ENCODE assay signal across 19 mouse cellular contexts in the genomic region with DNA sequence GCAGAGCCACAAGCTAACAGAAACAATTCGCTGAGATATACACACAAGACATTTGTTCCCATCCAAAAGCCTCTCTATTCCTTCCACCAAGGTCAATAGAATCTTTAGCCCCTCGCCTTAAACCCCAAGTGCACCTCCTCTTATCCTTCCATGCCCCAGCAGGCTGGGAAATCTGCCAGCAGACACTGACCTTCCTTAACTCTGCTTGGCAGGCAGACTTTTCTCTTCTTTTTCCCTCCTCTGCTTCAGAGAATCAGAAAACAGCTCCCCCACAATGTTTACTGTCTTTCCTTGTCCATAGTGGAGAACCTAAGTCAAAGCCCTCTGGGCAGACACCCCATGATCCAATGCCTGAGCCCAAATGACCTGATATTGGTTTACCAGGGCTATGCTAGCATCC. TPM values are rescaled to one million over a fixed set of nuclear protein-coding genes. Genes with fewer than 3 reads are reported as not detected.
DNase-seq lines count a peak whose midpoint lies in the region; ATAC-seq and TF ChIP-seq lines count a peak whose summit lies in the region.
"Had no signal": no experiment of that assay in that cellular context is flagged by ENCODE, and none has a peak within 500 bp of the region (broad histone marks: within the 10 kb centered on the region; RNA-seq: fewer than 3 reads in every experiment).

No protein-coding gene starts in this region.

- no peak overlapping the region for H3K4me3 ChIP-seq in kidney, adult 2 months (ENCODE audit: insufficient read depth, low read depth, low read length)
- no peak overlapping the region for H3K4me3 ChIP-seq in kidney, embryonic 14.5 days (ENCODE audit: low read length)
- H3K4me3 ChIP-seq in lung, embryonic 14.5 days (ENCODE audit: low read depth, low read length): no peak overlapping the region
- H3K4me3 ChIP-seq: embryonic facial prominence, embryonic 15.5 days; erythroblast, embryonic 14.5 days; forebrain, embryonic 10.5 days; gastrocnemius, adult 2 months; heart, embryonic 12.5 days; hindbrain, embryonic 10.5 days; hindbrain, embryonic 15.5 days had no signal

- H3K36me3 ChIP-seq in kidney, adult 2 months (ENCODE audit: control insufficient read depth, insufficient read depth, low read length): no peaks in the 10 kb centered on the region
- no peaks in the 10 kb centered on the region for H3K36me3 ChIP-seq in kidney, embryonic 14.5 days (ENCODE audit: control insufficient read depth, insufficient read depth, low read length)
- no peaks in the 10 kb centered on the region for H3K36me3 ChIP-seq in lung, embryonic 14.5 days (ENCODE audit: insufficient read depth)
- H3K36me3 ChIP-seq: embryonic facial prominence, embryonic 15.5 days; forebrain, embryonic 10.5 days; heart, embryonic 12.5 days; hindbrain, embryonic 10.5 days; hindbrain, embryonic 15.5 days had no signal

- WGBS in kidney, adult 2 months: 75% methylated on average over 2 of the region's 2 CpGs
- 66% methylated on average over 2 of the region's 2 CpGs for WGBS in kidney, embryonic 14.5 days
- WGBS in lung, embryonic 14.5 days: 45% methylated on average over 2 of the region's 2 CpGs

- no peak for ATAC-seq in kidney, embryonic 14.5 days (ENCODE audit: low FRiP score, low TSS enrichment)
- ATAC-seq in lung, embryonic 14.5 days (ENCODE audit: insufficient read depth): no peak
- ATAC-seq in megakaryocyte progenitor cell, adult 5-6 weeks (replicated peaks; ENCODE audit: poor library complexity): no peak
- ATAC-seq: forebrain, embryonic 14.5 days had no signal

- no peak overlapping the region for H3K9ac ChIP-seq in kidney, embryonic 14.5 days (ENCODE audit: low read depth, low read length)
- no peak overlapping the region for H3K9ac ChIP-seq in lung, embryonic 14.5 days
- H3K9ac ChIP-seq: embryonic facial prominence, embryonic 15.5 days; heart, embryonic 12.5 days; hindbrain, embryonic 15.5 days had no signal

- H3K27ac ChIP-seq in kidney, adult 2 months (ENCODE audit: insufficient read depth, low read depth, low read length): no peak overlapping the region
- no peak overlapping the region for H3K27ac ChIP-seq in kidney, embryonic 14.5 days (ENCODE audit: low read depth, low read length)
- H3K27ac ChIP-seq in lung, embryonic 14.5 days (ENCODE audit: low read depth): no peak overlapping the region
- H3K27ac ChIP-seq: embryonic facial prominence, embryonic 15.5 days; forebrain, embryonic 10.5 days; gastrocnemius, adult 2 months; hindbrain, embryonic 10.5 days; hindbrain, embryonic 15.5 days had no signal

- H3K4me1 ChIP-seq in kidney, adult 2 months (ENCODE audit: control insufficient read depth, insufficient read depth, low read length): no peaks in the 10 kb centered on the region
- H3K4me1 ChIP-seq in kidney, embryonic 14.5 days (ENCODE audit: control insufficient read depth, insufficient read depth, low read length): no peaks in the 10 kb centered on the region
- H3K4me1 ChIP-seq in lung, embryonic 14.5 days (ENCODE audit: insufficient read depth): no peaks in the 10 kb centered on the region
- H3K4me1 ChIP-seq: embryonic facial prominence, embryonic 15.5 days; forebrain, embryonic 10.5 days; heart, embryonic 12.5 days; hindbrain, embryonic 10.5 days; hindbrain, embryonic 15.5 days had no signal

- no peaks in the 10 kb centered on the region for H3K27me3 ChIP-seq in kidney, adult 2 months (replicated peaks; ENCODE audit: control insufficient read depth, insufficient read depth, low read length)
- H3K27me3 ChIP-seq in kidney, embryonic 14.5 days (ENCODE audit: control insufficient read depth, insufficient read depth, low read length): no peaks in the 10 kb centered on the region
- H3K27me3 ChIP-seq in lung, embryonic 14.5 days (ENCODE audit: insufficient read depth, low read length): 0 out of 2 replicates have a peak, but pooled peaks cover 3% of the 10 kb centered on the region
- H3K27me3 ChIP-seq: embryonic facial prominence, embryonic 15.5 days; hindbrain, embryonic 15.5 days had no signal

- no peak for TF ChIP-seq POLR2A in kidney, adult 2 months (IDR thresholded peaks at IDR 0.05; ENCODE audit: low read depth, low read length)

- no peaks in the 10 kb centered on the region for H3K9me3 ChIP-seq in kidney, embryonic 14.5 days (ENCODE audit: control insufficient read depth, low read length)
- H3K9me3 ChIP-seq in lung, embryonic 14.5 days (ENCODE audit: low read depth, low read length): no peaks in the 10 kb centered on the region
- H3K9me3 ChIP-seq: embryonic facial prominence, embryonic 15.5 days; forebrain, embryonic 10.5 days; heart, embryonic 12.5 days; hindbrain, embryonic 15.5 days had no signal

- no peak for TF ChIP-seq CTCF in kidney, adult 2 months (conservative IDR thresholded peaks at IDR 0.05; ENCODE audit: insufficient read depth, insufficient read length, low read depth, low read length)
- TF ChIP-seq CTCF in lung, embryonic 14.5 days (IDR thresholded peaks at IDR 0.05; ENCODE audit: low read depth): no peak

- peak; percentile 34 for DNase-seq in kidney, adult 2 months
- peak; percentile 37 for DNase-seq in lung, embryonic 14.5 days
- no peak for DNase-seq in lung, postnatal 14 days
- DNase-seq in adrenal gland, postnatal 25 days: peak; percentile 9
- DNase-seq: cerebellum, adult 11 months; cerebellum, adult 8-10 months; cerebellum, postnatal 14 days; embryo, embryonic 11 days; gastrocnemius, adult 2 months; gastrocnemius, postnatal 25 days had no signal

- no peak overlapping the region for H3K4me2 ChIP-seq in kidney, embryonic 14.5 days (replicated peaks; ENCODE audit: low read depth, low read length)
- no peak overlapping the region for H3K4me2 ChIP-seq in lung, embryonic 14.5 days
- H3K4me2 ChIP-seq: embryonic facial prominence, embryonic 15.5 days; heart, embryonic 12.5 days; hindbrain, embryonic 15.5 days had no signal

RNA-seq across cellular contexts. Expression of a gene that starts 6.3 kb away (rescaled TPM):
- 20.3 and 28.2 TPM in 2 replicates for polyA plus RNA-seq in kidney, adult 2 months (2012; rRNA removed)
- 142 and 151 TPM in 2 replicates for polyA plus RNA-seq in kidney, embryonic 14.5 days (2014; fragmentation: Nextera tagmentation; extraction: Ambion mirVana)
- polyA plus RNA-seq in lung, embryonic 14.5 days (2014; fragmentation: Nextera tagmentation; extraction: Ambion mirVana): 152 and 155 TPM in 2 replicates
- total RNA-seq in adrenal gland, postnatal 25 days (2021): 39.3 and 52.9 TPM in 2 replicates
- 24.8 and 25.9 TPM in 2 replicates for total RNA-seq in megakaryocyte progenitor cell, adult 5-6 weeks (2015)
- total RNA-seq in megakaryocyte progenitor cell, adult 5-6 weeks (2017): 40.3 and 47.1 TPM in 2 replicates

RNA-seq across cellular contexts. Expression of a gene that starts 28.6 kb away (rescaled TPM):
- polyA plus RNA-seq in kidney, adult 2 months (2012; rRNA removed): 7.5 and 9.1 TPM in 2 replicates
- polyA plus RNA-seq in kidney, embryonic 14.5 days (2014; fragmentation: Nextera tagmentation; extraction: Ambion mirVana): 14.0 and 17.9 TPM in 2 replicates
- polyA plus RNA-seq in lung, embryonic 14.5 days (2014; fragmentation: Nextera tagmentation; extraction: Ambion mirVana): 15.0 and 16.3 TPM in 2 replicates
- total RNA-seq in adrenal gland, postnatal 25 days (2021): 12.8 and 19.2 TPM in 2 replicates
- 13.6 and 22.0 TPM in 2 replicates for total RNA-seq in megakaryocyte progenitor cell, adult 5-6 weeks (2015)
- total RNA-seq in megakaryocyte progenitor cell, adult 5-6 weeks (2017): 4.0 and 7.0 TPM in 2 replicates
